Comparison of ENCODE assay signal across 29 mouse cellular contexts in the genomic region with DNA sequence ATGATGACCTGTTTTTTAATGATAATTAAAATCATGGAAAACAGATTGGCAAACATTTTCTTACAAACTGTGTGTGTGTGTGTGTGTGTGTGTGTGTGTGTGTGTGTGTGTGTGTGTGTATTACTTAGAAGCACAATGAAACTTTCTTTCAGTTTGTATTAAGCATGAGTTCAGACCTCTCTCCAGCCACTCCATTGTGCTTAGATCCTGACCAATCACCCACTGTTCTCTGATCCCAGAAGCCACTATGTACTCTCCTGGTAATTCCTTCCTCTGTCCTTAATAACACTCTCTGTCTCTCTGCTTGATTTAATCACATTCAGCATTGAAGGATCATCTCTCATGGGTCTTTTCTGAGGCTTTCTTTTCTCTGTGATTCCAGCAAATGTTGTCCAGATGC.
DNase-seq lines count a peak whose midpoint lies in the region; ATAC-seq lines count a peak whose summit lies in the region.
"Had no signal": no experiment of that assay in that cellular context is flagged by ENCODE, and none has a peak within 500 bp of the region (broad histone marks: within the 10 kb centered on the region; RNA-seq: fewer than 3 reads in every experiment).

No protein-coding gene starts in this region.

- H3K4me1 ChIP-seq in hindbrain, embryonic 12.5 days = no peaks in the 10 kb centered on the region
- no peaks in the 10 kb centered on the region for H3K4me1 ChIP-seq in hindbrain, embryonic 13.5 days (replicated peaks)
- no peaks in the 10 kb centered on the region for H3K4me1 ChIP-seq in midbrain, embryonic 12.5 days
- no peaks in the 10 kb centered on the region for H3K4me1 ChIP-seq in midbrain, embryonic 14.5 days (ENCODE audit: control insufficient read depth, insufficient read depth, low read length)
- H3K4me1 ChIP-seq: embryonic facial prominence, embryonic 10.5 days; embryonic facial prominence, embryonic 13.5 days; forebrain, embryonic 12.5 days; heart, embryonic 12.5 days; heart, embryonic 15.5 days; hindbrain, embryonic 10.5 days had no signal

- no peak overlapping the region for H3K4me3 ChIP-seq in hindbrain, embryonic 12.5 days
- H3K4me3 ChIP-seq in hindbrain, embryonic 13.5 days = no peak overlapping the region
- H3K4me3 ChIP-seq in midbrain, embryonic 12.5 days = no peak overlapping the region
- H3K4me3 ChIP-seq in midbrain, embryonic 14.5 days (replicated peaks; ENCODE audit: low read depth, low read length) = no peak overlapping the region
- H3K4me3 ChIP-seq: embryonic facial prominence, embryonic 10.5 days; embryonic facial prominence, embryonic 13.5 days; erythroblast, embryonic 14.5 days; forebrain, embryonic 12.5 days; gastrocnemius, adult 2 months; heart, embryonic 12.5 days; heart, embryonic 15.5 days; hindbrain, embryonic 10.5 days had no signal

- no peak overlapping the region for H3K4me2 ChIP-seq in hindbrain, embryonic 12.5 days (replicated peaks)
- H3K4me2 ChIP-seq in hindbrain, embryonic 13.5 days = no peak overlapping the region
- no peak overlapping the region for H3K4me2 ChIP-seq in midbrain, embryonic 12.5 days (replicated peaks)
- H3K4me2 ChIP-seq in midbrain, embryonic 14.5 days (ENCODE audit: low read length) = no peak overlapping the region
- H3K4me2 ChIP-seq: embryonic facial prominence, embryonic 13.5 days; forebrain, embryonic 12.5 days; heart, embryonic 12.5 days; heart, embryonic 15.5 days had no signal

- no peak overlapping the region for H3K27ac ChIP-seq in hindbrain, embryonic 12.5 days
- H3K27ac ChIP-seq in hindbrain, embryonic 13.5 days = no peak overlapping the region
- H3K27ac ChIP-seq in midbrain, embryonic 12.5 days (replicated peaks) = no peak overlapping the region
- H3K27ac ChIP-seq in midbrain, embryonic 14.5 days (replicated peaks; ENCODE audit: low read depth, low read length) = no peak overlapping the region
- H3K27ac ChIP-seq: embryonic facial prominence, embryonic 10.5 days; embryonic facial prominence, embryonic 13.5 days; forebrain, embryonic 12.5 days; gastrocnemius, adult 2 months; heart, embryonic 15.5 days; hindbrain, embryonic 10.5 days; hindbrain, postnatal 0 days had no signal

- DNase-seq in embryo, embryonic 10.5 days (ENCODE audit: low spot score) = peak; percentile 1
- no peak for DNase-seq in embryo, embryonic 10 days (ENCODE audit: low spot score)
- DNase-seq in midbrain, embryonic 14.5 days = no peak
- DNase-seq: adrenal gland, postnatal 10 days; adrenal gland, postnatal 36 days; cerebellum, adult 18-20 months; cerebellum, adult 9-10 months; cerebellum, postnatal 14 days; embryo, embryonic 11 days; forebrain, postnatal 0 days; gastrocnemius, adult 2 months; gastrocnemius, postnatal 25 days; heart, adult 18-20 months; heart, postnatal 10 days; heart, postnatal 36 days had no signal

- H3K9ac ChIP-seq in hindbrain, embryonic 12.5 days = no peak overlapping the region
- no peak overlapping the region for H3K9ac ChIP-seq in hindbrain, embryonic 13.5 days
- H3K9ac ChIP-seq in midbrain, embryonic 12.5 days (replicated peaks) = no peak overlapping the region
- no peak overlapping the region for H3K9ac ChIP-seq in midbrain, embryonic 14.5 days (replicated peaks; ENCODE audit: low read length)
- H3K9ac ChIP-seq: embryonic facial prominence, embryonic 13.5 days; forebrain, embryonic 12.5 days; forebrain, postnatal 0 days; heart, embryonic 12.5 days; heart, embryonic 15.5 days had no signal

- no peaks in the 10 kb centered on the region for H3K36me3 ChIP-seq in hindbrain, embryonic 12.5 days
- H3K36me3 ChIP-seq in hindbrain, embryonic 13.5 days = no peaks in the 10 kb centered on the region
- H3K36me3 ChIP-seq in midbrain, embryonic 12.5 days = no peaks in the 10 kb centered on the region
- H3K36me3 ChIP-seq in midbrain, embryonic 14.5 days (ENCODE audit: control insufficient read depth, insufficient read depth, low read length) = no peaks in the 10 kb centered on the region
- H3K36me3 ChIP-seq: embryonic facial prominence, embryonic 10.5 days; embryonic facial prominence, embryonic 13.5 days; forebrain, embryonic 12.5 days; heart, embryonic 12.5 days; heart, embryonic 15.5 days; hindbrain, embryonic 10.5 days had no signal

- no peaks in the 10 kb centered on the region for H3K9me3 ChIP-seq in hindbrain, embryonic 12.5 days (replicated peaks)
- H3K9me3 ChIP-seq in hindbrain, embryonic 13.5 days = no peaks in the 10 kb centered on the region
- H3K9me3 ChIP-seq in midbrain, embryonic 12.5 days = no peaks in the 10 kb centered on the region
- H3K9me3 ChIP-seq in midbrain, embryonic 14.5 days (ENCODE audit: control insufficient read depth, low read length) = no peaks in the 10 kb centered on the region
- H3K9me3 ChIP-seq: embryonic facial prominence, embryonic 10.5 days; embryonic facial prominence, embryonic 13.5 days; forebrain, embryonic 12.5 days; heart, embryonic 12.5 days; heart, embryonic 15.5 days; hindbrain, embryonic 10.5 days had no signal

- no peaks in the 10 kb centered on the region for H3K27me3 ChIP-seq in hindbrain, embryonic 12.5 days
- H3K27me3 ChIP-seq in hindbrain, embryonic 13.5 days = no peaks in the 10 kb centered on the region
- H3K27me3 ChIP-seq in midbrain, embryonic 12.5 days = no peaks in the 10 kb centered on the region
- no peaks in the 10 kb centered on the region for H3K27me3 ChIP-seq in midbrain, embryonic 14.5 days (ENCODE audit: control insufficient read depth, insufficient read depth, low read length)
- H3K27me3 ChIP-seq: embryonic facial prominence, embryonic 13.5 days; forebrain, embryonic 12.5 days; heart, embryonic 12.5 days; heart, embryonic 15.5 days; Patski had no signal

- ATAC-seq in hindbrain, embryonic 12.5 days (ENCODE audit: low FRiP score) = 0 out of 2 replicates have a peak, but pooled peaks have one; percentile 38
- no peak for ATAC-seq in hindbrain, embryonic 13.5 days (ENCODE audit: low FRiP score)
- ATAC-seq in midbrain, embryonic 12.5 days (ENCODE audit: low FRiP score, low read depth) = peak; percentile 72; the same call in 1 of the 2 replicates
- ATAC-seq in midbrain, embryonic 14.5 days (ENCODE audit: low FRiP score, low TSS enrichment) = no peak; the same call in 1 of the 2 replicates
- ATAC-seq: forebrain, postnatal 0 days; hindbrain, postnatal 0 days; inflammation-experienced regulatory T-cells, adult 6 months; intestine, embryonic 16.5 days; Patski had no signal

Comparison
In these comparisons a context has a peak if more than half of its experiments do, and no peak if none do; other contexts are left out.
1. ATAC-seq: peak in hindbrain, embryonic 12.5 days (single experiment) and midbrain, embryonic 12.5 days (single experiment); none in hindbrain, embryonic 13.5 days (single experiment) and midbrain, embryonic 14.5 days (single experiment).